In the genomic region with DNA sequence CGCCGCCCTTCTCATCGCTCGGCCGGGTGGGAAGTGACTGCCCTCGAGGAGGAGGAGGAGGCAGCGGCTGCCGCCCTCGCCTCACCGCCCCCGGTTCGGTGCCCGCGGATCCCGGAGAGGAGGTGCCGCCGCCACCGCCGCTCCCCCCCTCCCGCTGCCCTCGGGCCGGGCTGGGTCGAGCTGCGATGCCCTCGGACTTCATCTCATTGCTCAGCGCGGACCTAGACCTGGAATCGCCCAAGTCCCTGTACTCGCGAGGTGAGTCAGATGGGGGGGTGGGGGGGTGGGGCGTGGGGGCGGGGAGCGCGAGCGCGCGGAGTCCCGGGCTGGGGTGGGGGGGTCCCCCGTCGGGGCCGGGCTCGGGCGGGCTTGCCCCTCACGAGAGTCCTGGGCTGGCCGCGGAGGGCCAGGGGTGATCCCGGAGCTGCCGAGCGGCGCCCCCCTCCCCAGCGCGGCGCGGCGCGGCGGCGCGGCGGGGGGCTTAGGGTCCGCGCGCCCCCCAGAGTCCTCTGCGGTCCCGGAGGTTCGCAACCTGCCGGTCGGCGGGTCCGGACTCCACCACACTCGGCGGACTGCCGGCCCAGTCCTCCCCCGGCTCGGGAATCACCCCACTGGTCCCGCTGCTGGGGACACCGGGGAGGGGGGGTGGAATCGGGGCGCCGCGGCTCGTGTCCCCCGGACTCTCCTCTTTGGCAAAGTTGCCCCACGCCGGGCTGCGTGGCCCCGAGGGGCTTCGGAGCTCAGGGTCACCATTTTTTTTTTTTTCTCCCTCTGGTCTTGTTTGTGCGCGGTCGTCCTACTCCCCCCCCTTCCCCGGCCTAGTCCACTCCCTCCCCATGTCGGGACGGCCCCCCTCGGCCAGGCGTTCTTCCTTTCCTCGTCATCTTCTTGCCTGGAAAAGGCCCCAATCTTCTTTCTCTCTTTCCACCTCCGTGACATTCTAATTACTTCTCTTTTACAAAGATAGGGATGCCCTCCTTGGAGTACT, we compare ENCODE assay signal across 8 mouse cellular contexts. TPM values are rescaled to one million over a fixed set of nuclear protein-coding genes. Genes with fewer than 3 reads are reported as not detected.
DNase-seq lines count a peak whose midpoint lies in the region; ATAC-seq and TF ChIP-seq lines count a peak whose summit lies in the region.

No protein-coding gene starts in this region.

- no peak for TF ChIP-seq POLR2A in brain, embryonic 14.5 days (IDR thresholded peaks at IDR 0.05; ENCODE audit: borderline replicate concordance, extremely low read depth, insufficient read depth, insufficient read length, poor library complexity, severe bottlenecking)

- no peak for TF ChIP-seq CTCF in brain, embryonic 14.5 days (IDR thresholded peaks at IDR 0.05; ENCODE audit: borderline replicate concordance, extremely low read depth, insufficient read depth, insufficient read length)

- under 1% methylated on average over 57 of the region's 98 CpGs for WGBS in heart, embryonic 14.5 days
- WGBS in liver, embryonic 13.5 days (ENCODE audit: insufficient replicate concordance) = under 1% methylated on average over 67 of the region's 98 CpGs
- under 1% methylated on average over 80 of the region's 98 CpGs for WGBS in neural tube, embryonic 13.5 days

- peak; percentile 39 for DNase-seq in CD4-positive, CD25-positive, alpha-beta regulatory T cell, adult 2 months (ENCODE audit: low read depth, low spot score)
- peak; percentile 57 for DNase-seq in brain, embryonic 14.5 days (ENCODE audit: low read depth)
- peak; percentile 75 for DNase-seq in kidney, postnatal 14 days
- peak; percentile 38 for DNase-seq in liver, embryonic 13.5 days
- DNase-seq in testis, postnatal 14 days (ENCODE audit: low spot score) = peak; percentile 64

- H3K4me2 ChIP-seq in heart, embryonic 14.5 days (ENCODE audit: low read length) = peak overlapping the region; percentile 62
- peak overlapping the region; percentile 88 for H3K4me2 ChIP-seq in liver, embryonic 13.5 days
- H3K4me2 ChIP-seq in neural tube, embryonic 13.5 days = peak overlapping the region; percentile 67

- ATAC-seq in erythroid progenitor cell, adult 5-6 weeks (replicated peaks; ENCODE audit: low FRiP score, poor library complexity, severe bottlenecking) = peak; percentile 77
- ATAC-seq in heart, embryonic 14.5 days (ENCODE audit: insufficient number of reproducible peaks, insufficient read depth, low FRiP score, low read depth) = peak; percentile 46
- ATAC-seq in liver, embryonic 13.5 days (ENCODE audit: low read depth) = peak; percentile 59
- peak; percentile 68 for ATAC-seq in neural tube, embryonic 13.5 days (ENCODE audit: low read depth)

- no peaks in the 10 kb centered on the region for H3K9me3 ChIP-seq in heart, embryonic 14.5 days (ENCODE audit: control insufficient read depth, low read length)
- no peaks in the 10 kb centered on the region for H3K9me3 ChIP-seq in liver, embryonic 13.5 days (replicated peaks)
- H3K9me3 ChIP-seq in neural tube, embryonic 13.5 days = no peaks in the 10 kb centered on the region

- H3K9ac ChIP-seq in heart, embryonic 14.5 days (ENCODE audit: low read length) = peak overlapping the region; percentile 99
- H3K9ac ChIP-seq in liver, embryonic 13.5 days = peak overlapping the region; percentile 97
- peak overlapping the region; percentile 95 for H3K9ac ChIP-seq in neural tube, embryonic 13.5 days

- peaks cover 0 to 15% of the 10 kb centered on the region in 2 experiments; a peak in 2 of 4 replicates for H3K4me1 ChIP-seq in heart, embryonic 14.5 days (ENCODE audit: control insufficient read depth in 2 of 2, insufficient read depth in 2 of 2, low read length in 2 of 2)
- peaks cover 26% of the 10 kb centered on the region for H3K4me1 ChIP-seq in liver, embryonic 13.5 days (replicated peaks)
- H3K4me1 ChIP-seq in neural tube, embryonic 13.5 days (replicated peaks) = peaks cover 32% of the 10 kb centered on the region

- peaks cover 6% of the 10 kb centered on the region; the same call in 1 of the 2 replicates for H3K36me3 ChIP-seq in heart, embryonic 14.5 days (ENCODE audit: control insufficient read depth, insufficient read depth, low read length)
- no peaks in the 10 kb centered on the region for H3K36me3 ChIP-seq in liver, embryonic 13.5 days
- no peaks in the 10 kb centered on the region for H3K36me3 ChIP-seq in neural tube, embryonic 13.5 days

- peak overlapping the region; percentile 94 to 97 for H3K27ac ChIP-seq in heart, embryonic 14.5 days (replicated peaks in 1 of 2; ENCODE audit: control insufficient read depth in 1 of 2, insufficient read depth in 1 of 2, low read depth in 2 of 2, low read length in 2 of 2)
- H3K27ac ChIP-seq in liver, embryonic 13.5 days = peak overlapping the region; percentile 92
- peak overlapping the region; percentile 96 for H3K27ac ChIP-seq in neural tube, embryonic 13.5 days (replicated peaks)

- peak overlapping the region; percentile 77 to 97 for H3K4me3 ChIP-seq in heart, embryonic 14.5 days (ENCODE audit: control insufficient read depth in 1 of 2, insufficient read depth in 1 of 2, low read depth in 1 of 2, low read length in 2 of 2)
- H3K4me3 ChIP-seq in liver, embryonic 13.5 days (replicated peaks) = peak overlapping the region; percentile 96
- H3K4me3 ChIP-seq in neural tube, embryonic 13.5 days = peak overlapping the region; percentile 95

- no peaks in the 10 kb centered on the region for H3K27me3 ChIP-seq in heart, embryonic 14.5 days (ENCODE audit: control insufficient read depth, insufficient read depth, low read length)
- no peaks in the 10 kb centered on the region for H3K27me3 ChIP-seq in liver, embryonic 13.5 days
- no peaks in the 10 kb centered on the region for H3K27me3 ChIP-seq in neural tube, embryonic 13.5 days

RNA-seq across cellular contexts. Expression of gene Nfat5, which starts 0.7 kb away (rescaled TPM):
- 39.8 and 42.7 TPM in 2 replicates for polyA plus RNA-seq in brain, embryonic 14.5 days (2012; rRNA removed)
- 21.0 and 35.7 TPM in 2 replicates for total RNA-seq in erythroid progenitor cell, adult 5-6 weeks (2015; ENCODE audit: low replicate concordance)
- 19.3 and 23.6 TPM in 2 replicates for total RNA-seq in erythroid progenitor cell, adult 5-6 weeks (2017; ENCODE audit: low replicate concordance)
- polyA plus RNA-seq in heart, embryonic 14.5 days (2014; fragmentation: Nextera tagmentation; extraction: Ambion mirVana) = 14.9 and 15.6 TPM in 2 replicates
- 1.5 TPM in 2 replicates for polyA plus RNA-seq in liver, embryonic 13.5 days (2015; fragmentation: Nextera tagmentation; extraction: Ambion mirVana)
- polyA plus RNA-seq in neural tube, embryonic 13.5 days (2015; fragmentation: Nextera tagmentation; extraction: Ambion mirVana) = 13.6 and 14.3 TPM in 2 replicates

Comparison
In these comparisons a context has a peak if more than half of its experiments do, and no peak if none do; other contexts are left out.
1. Peak in every context shown above with its lines: DNase-seq, ATAC-seq, H3K4me3 ChIP-seq and H3K27ac ChIP-seq.